Mouse (Mus musculus) midbrain, embryonic 10.5 days (tissue): ENCODE results near the gene Tsnaxip1. TPM values are rescaled to one million over a fixed set of nuclear protein-coding genes. Genes with fewer than 3 reads are reported as not detected.

ENCODE experiments used
- DNase-seq: peaks from one replicate; pipeline ENCODE4 v3.0.0-alpha.2; 2017; ENCODE audit warnings: low spot score
- H3K27ac ChIP-seq: fragments of 300-500 bp; sonication (generic); replicated peaks from 2 replicates; pipeline ENCODE4 v1.5.1; 2016; ENCODE audit warnings: mild to moderate bottlenecking
- H3K27me3 ChIP-seq: fragments of 300-500 bp; sonication (generic); 2 replicates; pipeline ENCODE4 v1.6.1; 2016; ENCODE audit warnings: low read depth, mild to moderate bottlenecking; ENCODE audit not compliant: poor library complexity, severe bottlenecking
- H3K36me3 ChIP-seq: fragments of 300-500 bp; sonication (generic); 2 replicates; pipeline ENCODE4 v1.6.1; 2016; ENCODE audit warnings: mild to moderate bottlenecking, moderate library complexity
- H3K4me1 ChIP-seq: fragments of 300-500 bp; sonication (generic); 2 replicates; pipeline ENCODE4 v1.6.1; 2016
- H3K4me3 ChIP-seq: fragments of 300-500 bp; sonication (generic); 2 replicates; pipeline ENCODE4 v1.5.1; 2016; ENCODE audit warnings: mild to moderate bottlenecking, moderate library complexity
- H3K9me3 ChIP-seq: fragments of 300-500 bp; sonication (generic); replicated peaks from 2 replicates; pipeline ENCODE4 v1.6.1; 2016; ENCODE audit warnings: mild to moderate bottlenecking
- WGBS: fragments of 180-500 bp; shearing (Covaris S2); methylation state at CpG from one replicate; pipeline ENCODE4 v1.1.7; 2016; 5-methylcytosine and 5-hydroxymethylcytosine counted together
- polyA plus RNA-seq: library from polyadenylated mRNA; unstranded; fragments of >200 nt; fragmentation: Nextera tagmentation; extraction: Ambion mirVana; gene quantifications from 2 replicates; pipeline ENCODE4 v1.2.1, GENCODE M21; 2016

The Tsnaxip1 gene
- polyA plus RNA-seq, 1 experiment from 2014 or later, result 0.23 TPM

- Histone ChIP-seq H3K4me3 (no peak overlapping the region), H3K27me3 (no peaks in the 10 kb centered on the region), H3K36me3 (peaks cover 79% of the 10 kb centered on the region), H3K9me3 (no peaks in the 10 kb centered on the region), H3K4me1 (peaks cover 15% of the 10 kb centered on the region), H3K27ac (no peak overlapping the region)
- no peak for DNase-seq
- 87% methylated on average over 6 of the region's 6 CpGs for WGBS
Measured at GRCm38 (mm10) chr8:105892432-105892831, 64.9 kb downstream of the Tsnaxip1 start.

GRCm38 (mm10) chr8:105893339-105893738 is 65.8 kb downstream of the Tsnaxip1 start, which contains the start of gene Nrn1l:
TSS of gene Nrn1l (plus strand) at chr8:105893567.
- peaks cover 15% of the 10 kb centered on the region for H3K4me1 ChIP-seq
- H3K36me3 ChIP-seq, result peaks cover 70% of the 10 kb centered on the region
- H3K4me3 ChIP-seq, result peak within 1 kb of the TSS; percentile 35
- no peaks in the 10 kb centered on the region for H3K27me3 ChIP-seq
- 5% methylated on average over 11 of the region's 11 CpGs for WGBS
- peak; percentile 79 for DNase-seq
- H3K27ac ChIP-seq, result peak within 1 kb of the TSS; percentile 46; the same call in 1 of the 2 replicates
- no peaks in the 10 kb centered on the region for H3K9me3 ChIP-seq

Other genes with a start within 250 kb of the Tsnaxip1 start
- 15.9 and 20.0 TPM in 2 replicates for gene Ripor1, start 222.5 kb upstream of the Tsnaxip1 start, polyA plus RNA-seq
- 137 TPM in 2 replicates for gene Ctcf, start 191.2 kb upstream of the Tsnaxip1 start, polyA plus RNA-seq
- gene Agrp, start 190.3 kb upstream of the Tsnaxip1 start, polyA plus RNA-seq, result 0.29 and 0.62 TPM in 2 replicates
- gene Carmil2, start 141.5 kb upstream of the Tsnaxip1 start, polyA plus RNA-seq, result 2.0 and 3.5 TPM in 2 replicates
- 76.5 and 89.9 TPM in 2 replicates for gene Acd, start 126.6 kb upstream of the Tsnaxip1 start, polyA plus RNA-seq
- 25.9 and 28.2 TPM in 2 replicates for gene Pard6a, start 126.6 kb upstream of the Tsnaxip1 start, polyA plus RNA-seq
- gene 4933405L10Rik, start 120.1 kb upstream of the Tsnaxip1 start, polyA plus RNA-seq, result not detected in 2 replicates
- 45.1 and 52.7 TPM in 2 replicates for gene Enkd1, start 119.5 kb upstream of the Tsnaxip1 start, polyA plus RNA-seq
- gene Gfod2, start 69.1 kb upstream of the Tsnaxip1 start, polyA plus RNA-seq, result 35.0 and 39.5 TPM in 2 replicates
- 9.6 and 11.4 TPM in 2 replicates for gene Ranbp10, start 381 bp upstream of the Tsnaxip1 start, polyA plus RNA-seq
- gene Cenpt, start 25.5 kb downstream of the Tsnaxip1 start, polyA plus RNA-seq, result 55.7 and 62.6 TPM in 2 replicates
- 82.2 and 88.1 TPM in 2 replicates for gene Thap11, start 27.4 kb downstream of the Tsnaxip1 start, polyA plus RNA-seq
- gene Nutf2, start 32.8 kb downstream of the Tsnaxip1 start, polyA plus RNA-seq, result 375 and 418 TPM in 2 replicates
- 74.0 and 81.5 TPM in 2 replicates for gene Edc4, start 53.1 kb downstream of the Tsnaxip1 start, polyA plus RNA-seq
- 0.39 and 0.54 TPM in 2 replicates for gene Nrn1l, start 65.8 kb downstream of the Tsnaxip1 start, polyA plus RNA-seq
- gene Pskh1, start 72.7 kb downstream of the Tsnaxip1 start, polyA plus RNA-seq, result 29.9 and 32.2 TPM in 2 replicates
- gene Ctrl, start 106.1 kb downstream of the Tsnaxip1 start, polyA plus RNA-seq, result 1.3 and 1.4 TPM in 2 replicates
- gene Psmb10, start 110.7 kb downstream of the Tsnaxip1 start, polyA plus RNA-seq, result 29.1 TPM in 2 replicates
- 1.0 and 1.2 TPM in 2 replicates for gene Lcat, start 115.7 kb downstream of the Tsnaxip1 start, polyA plus RNA-seq
- gene Slc12a4, start 138.4 kb downstream of the Tsnaxip1 start, polyA plus RNA-seq, result 16.9 and 18.7 TPM in 2 replicates
- gene Dpep3, start 151.7 kb downstream of the Tsnaxip1 start, polyA plus RNA-seq, result not detected in 2 replicates
- gene Dus2, start 163.6 kb downstream of the Tsnaxip1 start, polyA plus RNA-seq, result 21.4 and 21.5 TPM in 2 replicates
- gene Dpep2nb, start 178.2 kb downstream of the Tsnaxip1 start, polyA plus RNA-seq, result 0.17 TPM in 1 of 2 replicates, not detected in the other
- gene Ddx28, start 184.2 kb downstream of the Tsnaxip1 start, polyA plus RNA-seq, result 22.6 and 23.0 TPM in 2 replicates
- 5.3 and 5.9 TPM in 2 replicates for gene Nfatc3, start 231.1 kb downstream of the Tsnaxip1 start, polyA plus RNA-seq